Mouse (Mus musculus) heart, embryonic 14.5 days (tissue): ENCODE results near the gene Nipsnap3b. TPM values are rescaled to one million over a fixed set of nuclear protein-coding genes. Genes with fewer than 3 reads are reported as not detected.

ENCODE experiments used
- ATAC-seq: fragments of 200-750 bp; cut with Nextera tagmentation; 2 replicates; pipeline ENCODE4 v1.8.0; 2017; ENCODE audit warnings: low read depth, moderate TSS enrichment; ENCODE audit not compliant: insufficient number of reproducible peaks, insufficient read depth, low FRiP score
- H3K27ac ChIP-seq, 2 experiments: fragments of 200-500 bp in 1 of 2; fragments of 300-500 bp in 1 of 2; sonication (generic) in 1 of 2; replicated peaks in 1 of 2; 2 replicates each; pipeline ENCODE4 v1.5.1; 2012 to 2014; ENCODE audit warnings: low read depth in 2 of 2, low read length in 2 of 2, control low read depth in 1 of 2, mild to moderate bottlenecking in 1 of 2, mixed read lengths in 1 of 2; ENCODE audit not compliant: control insufficient read depth in 1 of 2, insufficient read depth in 1 of 2
- H3K27me3 ChIP-seq: fragments of 300-500 bp; sonication (generic); 2 replicates; pipeline ENCODE4 v1.6.1; 2014; ENCODE audit warnings: mild to moderate bottlenecking, low read length, control low read depth; ENCODE audit not compliant: control insufficient read depth, insufficient read depth
- H3K36me3 ChIP-seq: fragments of 300-500 bp; sonication (generic); 2 replicates; pipeline ENCODE4 v1.6.1; 2014; ENCODE audit warnings: mild to moderate bottlenecking, control low read depth, low read length, mixed read lengths; ENCODE audit not compliant: control insufficient read depth, insufficient read depth
- H3K4me1 ChIP-seq, 2 experiments: fragments of 200-500 bp in 1 of 2; fragments of 300-500 bp in 1 of 2; sonication (generic) in 1 of 2; 2 replicates each; pipeline ENCODE4 v1.6.1; 2012 to 2014; ENCODE audit warnings: low read length in 2 of 2, control low read depth in 1 of 2, mixed read lengths in 1 of 2; ENCODE audit not compliant: control insufficient read depth in 2 of 2, insufficient read depth in 2 of 2
- H3K4me2 ChIP-seq: fragments of 300-500 bp; sonication (generic); 2 replicates; pipeline ENCODE4 v1.6.1; 2014; ENCODE audit warnings: mild to moderate bottlenecking, low read length
- H3K4me3 ChIP-seq, 2 experiments: fragments of 200-500 bp in 1 of 2; fragments of 300-500 bp in 1 of 2; sonication (generic) in 1 of 2; 2 replicates each; pipeline ENCODE4 v1.5.1; 2012 to 2014; ENCODE audit warnings: low read length in 2 of 2, mild to moderate bottlenecking in 2 of 2, control low read depth in 1 of 2, low read depth in 1 of 2, moderate library complexity in 1 of 2; ENCODE audit not compliant: control insufficient read depth in 1 of 2, insufficient read depth in 1 of 2
- H3K9ac ChIP-seq: fragments of 300-500 bp; sonication (generic); 2 replicates; pipeline ENCODE4 v1.6.1; 2014; ENCODE audit warnings: mild to moderate bottlenecking, low read length
- H3K9me3 ChIP-seq: fragments of 300-500 bp; sonication (generic); 2 replicates; pipeline ENCODE4 v1.6.1; 2016; ENCODE audit warnings: low read length, control low read depth; ENCODE audit not compliant: control insufficient read depth
- WGBS: fragments of 180-500 bp; shearing (Covaris S2); extraction: QIAGEN DNeasy Blood & Tissue Kit; methylation state at CpG from one replicate; pipeline ENCODE4 v1.1.7; 2014; 5-methylcytosine and 5-hydroxymethylcytosine counted together
- polyA plus RNA-seq: library from polyadenylated mRNA; unstranded; fragments of >200 nt; fragmentation: Nextera tagmentation; extraction: Ambion mirVana; gene quantifications from 2 replicates; pipeline ENCODE4 v1.2.1, GENCODE M21; 2014

Nipsnap3b gene
- polyA plus RNA-seq, 1 experiment from 2014 or later, result 84.1 TPM

DNA sequence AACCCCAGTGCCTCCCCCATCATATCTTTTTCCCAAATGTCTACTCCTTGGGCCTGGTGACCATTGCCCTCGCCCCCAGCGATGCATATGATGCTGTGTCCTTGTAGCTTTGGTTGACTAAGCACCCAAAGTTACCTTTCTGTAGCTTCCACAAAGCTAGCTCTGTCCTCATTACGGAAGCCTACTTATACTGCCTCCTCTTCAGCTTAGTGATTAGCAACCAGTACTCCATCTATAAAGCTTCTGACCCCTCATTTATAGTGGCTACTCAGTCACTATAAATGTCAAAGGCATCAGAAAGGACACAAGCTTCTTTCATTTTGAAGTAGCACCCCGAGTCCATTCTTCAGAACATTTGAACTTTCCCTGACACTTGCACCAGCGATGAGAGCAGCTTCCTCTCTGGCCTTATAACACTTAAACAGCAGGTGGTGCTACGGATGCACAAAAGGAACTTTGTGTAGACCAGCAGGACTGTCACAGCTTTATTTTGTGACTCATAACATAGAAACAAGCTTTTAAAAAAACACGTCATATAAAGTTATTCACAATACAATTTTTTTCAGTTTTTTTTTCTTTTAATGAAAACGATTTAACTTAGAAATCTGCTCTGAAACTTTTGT lies 18.8 kb downstream of the Nipsnap3b start:
- no peak for ATAC-seq
- no peak overlapping the region for H3K4me3 ChIP-seq
- no peak overlapping the region for H3K4me2 ChIP-seq
- no peaks in the 10 kb centered on the region for H3K4me1 ChIP-seq
- no peaks in the 10 kb centered on the region for H3K27me3 ChIP-seq
- H3K9me3 ChIP-seq, result peaks cover 5% of the 10 kb centered on the region; the same call in 1 of the 2 replicates
- no peak overlapping the region for H3K9ac ChIP-seq
- peaks cover 11% of the 10 kb centered on the region for H3K36me3 ChIP-seq
- WGBS, result 53% methylated on average over 8 of the region's 8 CpGs
- H3K27ac ChIP-seq, result no peak overlapping the region

DNA sequence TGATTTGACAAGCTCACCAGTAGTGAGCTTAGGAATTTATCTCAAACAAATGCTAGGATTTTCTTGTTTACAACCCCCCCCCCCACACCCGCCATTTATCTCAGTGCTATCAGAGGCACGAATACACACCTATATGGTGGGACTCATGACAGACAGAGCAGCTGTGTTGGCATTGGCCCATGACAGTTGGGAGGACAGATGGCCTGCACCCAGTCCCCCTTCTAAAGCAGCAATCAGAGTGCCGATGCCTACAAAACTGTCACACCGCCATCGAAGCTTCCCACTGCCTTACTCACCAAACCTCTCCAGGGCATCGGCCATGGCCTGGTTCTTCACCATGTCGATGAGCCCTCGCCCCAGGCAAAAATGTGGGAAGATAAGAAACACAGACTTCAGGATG lies 32.1 kb downstream of the Nipsnap3b start:
- H3K4me1 ChIP-seq, result peaks cover 0 to 3% of the 10 kb centered on the region in 2 experiments; a peak in 2 of 4 replicates
- no peak for ATAC-seq
- peaks cover 44% of the 10 kb centered on the region for H3K36me3 ChIP-seq
- no peak overlapping the region for H3K4me2 ChIP-seq
- no peaks in the 10 kb centered on the region for H3K27me3 ChIP-seq
- no peak overlapping the region for H3K9ac ChIP-seq
- H3K4me3 ChIP-seq, result no peak overlapping the region
- no peaks in the 10 kb centered on the region for H3K9me3 ChIP-seq
- 68% methylated on average over 8 of the region's 8 CpGs for WGBS
- H3K27ac ChIP-seq, result no peak overlapping the region

DNA sequence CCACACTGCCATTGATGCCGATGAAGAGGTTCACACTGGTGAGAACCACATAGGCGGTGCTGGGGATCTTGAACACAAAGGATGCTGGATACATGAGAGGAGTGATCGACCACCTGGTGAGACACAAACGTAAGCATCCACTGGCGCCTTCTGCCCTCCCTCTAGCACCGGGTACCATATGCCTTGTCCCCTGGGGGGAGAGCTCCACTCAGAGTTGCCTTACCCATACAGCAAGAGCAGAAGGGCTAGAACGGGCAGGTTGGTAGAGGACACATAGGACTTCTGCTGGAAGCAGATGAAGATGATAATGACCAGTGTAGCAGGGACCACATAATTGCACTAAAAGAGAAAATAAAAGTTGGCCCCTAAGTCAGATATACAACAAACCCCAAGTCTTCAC lies 34.1 kb downstream of the Nipsnap3b start:
- Histone ChIP-seq H3K27ac (no peak overlapping the region), H3K4me1 (peaks cover 0 to 3% of the 10 kb centered on the region in 2 experiments; a peak in 2 of 4 replicates), H3K9ac (no peak overlapping the region), H3K27me3 (no peaks in the 10 kb centered on the region), H3K4me2 (no peak overlapping the region), H3K9me3 (no peaks in the 10 kb centered on the region), H3K4me3 (no peak overlapping the region), H3K36me3 (peaks cover 48% of the 10 kb centered on the region)
- 89% methylated on average over 7 of the region's 7 CpGs for WGBS
- ATAC-seq, result no peak

DNA sequence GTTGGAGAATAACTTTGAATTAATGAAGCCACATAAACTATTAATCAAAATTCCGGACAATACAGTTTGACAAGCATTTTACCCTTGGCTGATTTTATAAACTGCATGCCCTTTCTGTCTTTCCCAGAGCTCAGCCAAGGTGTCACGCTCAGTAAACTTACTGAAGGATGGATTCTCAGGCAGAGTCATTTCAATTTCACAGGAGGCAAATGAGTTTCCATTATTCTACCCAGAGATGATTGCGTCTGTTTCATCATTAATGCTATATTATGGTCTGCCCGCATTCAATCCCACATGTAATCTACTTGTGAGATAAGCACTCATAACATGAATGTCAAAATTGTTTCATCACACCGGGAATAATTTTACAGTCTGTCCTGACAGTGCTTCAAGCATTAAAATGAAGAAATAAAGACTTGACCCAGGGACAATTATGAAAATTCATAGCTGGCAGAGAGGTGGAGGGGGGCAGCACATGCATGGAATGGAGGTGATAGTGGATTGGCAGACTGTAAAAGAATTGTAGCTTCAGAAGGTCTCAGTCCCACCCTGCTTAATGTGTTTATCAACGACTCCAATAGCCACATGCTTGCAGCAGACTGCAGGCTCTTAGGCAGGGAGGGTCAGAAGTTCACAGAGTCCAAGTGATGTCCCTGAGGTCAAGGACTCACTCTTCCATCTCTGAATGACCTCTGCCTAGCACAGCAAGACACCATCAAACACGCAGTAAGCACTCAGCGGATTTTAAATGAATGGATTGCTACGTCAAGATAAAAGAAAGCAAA lies 34.8 kb downstream of the Nipsnap3b start:
- Histone ChIP-seq H3K36me3 (peaks cover 41% of the 10 kb centered on the region), H3K27ac (no peak overlapping the region), H3K4me1 (peaks cover 0 to 3% of the 10 kb centered on the region in 2 experiments; a peak in 2 of 4 replicates), H3K9me3 (no peaks in the 10 kb centered on the region), H3K27me3 (no peaks in the 10 kb centered on the region), H3K9ac (no peak overlapping the region), H3K4me3 (no peak overlapping the region), H3K4me2 (no peak overlapping the region)
- WGBS, result 59% methylated on average over 9 of the region's 9 CpGs
- ATAC-seq, result no peak

DNA sequence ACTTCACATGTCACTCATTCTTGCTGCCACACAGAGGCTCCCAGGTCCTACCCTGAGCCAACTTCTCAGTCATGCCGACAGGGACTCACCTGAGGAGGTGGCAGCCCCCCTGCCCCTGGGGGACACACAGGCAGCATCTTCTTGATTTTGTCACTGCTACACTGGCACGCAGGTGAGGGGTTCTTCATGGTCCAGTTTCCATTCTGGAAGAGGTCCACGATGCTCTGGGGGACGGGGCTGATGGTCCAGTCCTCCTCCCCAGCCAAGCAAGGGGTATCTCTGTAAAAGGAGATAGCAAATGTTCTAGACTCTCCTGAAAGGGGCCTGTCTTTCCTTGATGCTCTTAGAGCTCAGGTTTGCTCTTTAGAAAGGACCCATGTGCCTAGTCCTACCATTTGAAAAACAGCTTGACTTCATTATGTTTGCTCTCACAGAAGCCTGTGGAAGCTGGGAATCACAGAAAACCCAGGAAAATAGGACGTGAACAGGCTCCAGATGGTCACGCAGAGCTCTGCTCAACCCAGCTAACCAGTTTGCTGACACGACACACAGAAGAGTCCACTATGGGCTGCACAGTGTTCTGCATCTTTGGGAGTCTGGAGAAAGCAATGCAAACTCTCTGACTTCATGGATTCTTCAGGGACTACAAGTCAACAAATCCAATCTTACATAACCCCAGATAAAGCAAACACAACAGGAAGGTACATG lies 50.8 kb downstream of the Nipsnap3b start:
- H3K4me3 ChIP-seq, result no peak overlapping the region
- H3K27ac ChIP-seq, result no peak overlapping the region

More for the DNA sequence above, 50.8 kb downstream of the Nipsnap3b start:
- H3K9me3 ChIP-seq, result no peaks in the 10 kb centered on the region
- no peaks in the 10 kb centered on the region for H3K4me1 ChIP-seq
- peaks cover 59% of the 10 kb centered on the region for H3K36me3 ChIP-seq
- no peak overlapping the region for H3K4me2 ChIP-seq
- ATAC-seq, result no peak
- WGBS, result 77% methylated on average over 7 of the region's 7 CpGs
- no peaks in the 10 kb centered on the region for H3K27me3 ChIP-seq
- no peak overlapping the region for H3K9ac ChIP-seq

Other genes with a start within 250 kb of the Nipsnap3b start
- gene Olfr275, start 197.3 kb upstream of the Nipsnap3b start, polyA plus RNA-seq, result not detected in 2 replicates
- gene Olfr273, start 152.6 kb upstream of the Nipsnap3b start, polyA plus RNA-seq, result not detected in 2 replicates
- gene Olfr272, start 92.7 kb upstream of the Nipsnap3b start, polyA plus RNA-seq, result not detected in 2 replicates
- not detected in 2 replicates for gene Olfr270, start 47.3 kb upstream of the Nipsnap3b start, polyA plus RNA-seq
- not detected in 2 replicates for gene Nipsnap3a, start 22.6 kb upstream of the Nipsnap3b start, polyA plus RNA-seq
- gene Abca1, start 148.0 kb downstream of the Nipsnap3b start, polyA plus RNA-seq, result 7.8 and 8.1 TPM in 2 replicates